Mouse (Mus musculus) ZHBTc4 (cell line): ENCODE data around the gene Proz.

ENCODE experiments used
- DNase-seq: peaks from one replicate; pipeline ENCODE4 v3.0.0-alpha.2; 2011; ENCODE audit warnings: low read depth, low spot score

Proz gene

GRCm38 (mm10) chr8:13107990-13108638 is 47.4 kb downstream of the Proz start:
- DNase-seq, result no peak

- DNase-seq, result no peak
These were observed 48.3 kb downstream of the Proz start for GRCm38 (mm10) chr8:13108967-13109366.

GRCm38 (mm10) chr8:13109416-13109960 is 48.8 kb downstream of the Proz start:
- DNase-seq, result no peak

GRCm38 (mm10) chr8:13111917-13112316 is 51.2 kb downstream of the Proz start:
- DNase-seq, result no peak

GRCm38 (mm10) chr8:13113232-13113631 is 52.5 kb downstream of the Proz start:
- DNase-seq, result no peak

- no peak for DNase-seq
These were observed 56.4 kb downstream of the Proz start for GRCm38 (mm10) chr8:13117096-13117495.

GRCm38 (mm10) chr8:13118516-13118915 is 57.8 kb downstream of the Proz start:
- no peak for DNase-seq

GRCm38 (mm10) chr8:13120882-13121665 is 60.4 kb downstream of the Proz start:
- no peak for DNase-seq

GRCm38 (mm10) chr8:13122887-13123421 is 62.2 kb downstream of the Proz start:
- DNase-seq, result no peak

GRCm38 (mm10) chr8:13124897-13125296 is 64.2 kb downstream of the Proz start:
- no peak for DNase-seq
